Mouse (Mus musculus): Measurements from ENCODE around the gene Cherp.

- TF ChIP-seq CTCF (IDR thresholded peaks at IDR 0.05; ENCODE audit: low read depth, low read length) (no peak), POLR2A (IDR thresholded peaks at IDR 0.05; ENCODE audit: extremely low read depth, insufficient read depth, low read length) (no peak)
Observed at GRCm38 (mm10) chr8:72451516-72451915, 23.5 kb downstream of the Cherp start.

All from liver, adult 2 months (tissue).